Mouse (Mus musculus) spleen, postnatal 10 days (tissue): Measurements from ENCODE around the gene Gm10670.
"Not testable (repeated sequence)": the region's sequence is repeated elsewhere in the genome, so short reads cannot be mapped to it uniquely, and the experiment has no call there.

Source experiments
- DNase-seq, 2 experiments: peaks; one replicate each; pipeline ENCODE4 v3.0.0; 2021 to 2022; ENCODE audit warnings: low spot score in 2 of 2

Gene Gm10670

DNA sequence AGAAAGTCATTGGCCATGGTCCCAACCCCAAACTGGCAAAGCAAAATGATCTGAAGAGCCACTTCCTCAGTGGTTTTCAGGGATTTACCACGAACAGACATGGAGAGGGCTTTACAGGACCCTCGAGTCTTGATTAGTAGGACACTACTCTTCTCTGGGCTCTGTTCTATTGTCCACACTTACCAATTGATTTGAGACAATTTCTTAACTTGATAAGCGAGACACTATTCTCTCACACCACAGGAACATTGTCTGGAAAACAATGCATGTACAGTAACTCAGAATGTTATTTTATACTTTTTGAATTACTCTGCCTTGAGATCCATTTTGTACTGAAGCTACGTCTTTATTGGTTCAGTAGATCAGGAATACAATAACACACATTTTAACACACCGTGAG is at the start of gene Gm10670:
Gene Gm10670 (minus strand): TSS at position 101 of the 400 bp plus-strand sequence.
- not testable (repeated sequence) for DNase-seq

DNA sequence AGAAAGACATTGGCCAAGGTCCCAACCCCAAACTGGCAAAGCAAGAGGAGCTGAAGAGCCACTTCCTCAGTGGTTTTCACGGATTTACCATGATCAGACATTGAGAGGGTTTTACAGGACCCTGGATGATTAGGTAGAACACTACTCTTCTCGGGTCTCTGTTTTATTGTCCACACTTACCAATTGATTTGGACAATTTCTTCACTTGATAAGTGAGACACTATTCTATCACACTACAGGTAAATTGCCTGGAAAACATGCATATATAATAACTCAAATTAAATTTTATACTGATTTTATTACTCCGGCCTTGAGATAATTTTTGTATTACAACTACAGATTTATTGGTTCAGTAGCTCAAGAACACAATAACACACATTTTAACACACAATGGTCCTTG is 35.7 kb upstream of the Gm10670 start, which contains the start of gene Vmn1r103:
Gene Vmn1r103 (minus strand): TSS at position 101 of the 400 bp plus-strand sequence.
- not testable (repeated sequence) for DNase-seq

DNA sequence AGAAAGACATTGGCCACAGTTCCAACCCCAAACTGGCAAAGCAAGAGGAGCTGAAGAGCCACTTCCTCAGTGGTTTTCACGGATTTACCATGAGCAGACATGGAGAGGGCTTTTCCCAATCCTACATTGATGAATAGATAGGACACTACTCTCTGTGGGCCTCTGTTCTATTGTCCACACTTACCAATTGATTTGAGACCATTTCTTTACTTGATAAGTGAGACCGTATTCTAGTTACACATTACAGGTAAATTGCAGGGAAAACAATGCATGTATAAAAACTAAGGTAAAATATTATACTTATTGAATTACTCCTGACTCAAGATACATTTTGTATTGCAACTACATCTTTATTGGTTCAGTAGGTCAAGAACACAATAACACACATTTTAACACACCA is 32.2 kb downstream of the Gm10670 start, which contains the start of gene Vmn1r101:
Gene Vmn1r101 (minus strand): TSS at position 101 of the 400 bp plus-strand sequence.
- not testable (repeated sequence) for DNase-seq
